Mouse (Mus musculus) granulocyte monocyte progenitor cell, adult 5-6 weeks (primary cell): ENCODE data around the gene H2-Q6. TPM values are rescaled to one million over a fixed set of nuclear protein-coding genes. Genes with fewer than 3 reads are reported as not detected.
"Not testable (repeated sequence)": the region's sequence is repeated elsewhere in the genome, so short reads cannot be mapped to it uniquely, and the experiment has no call there.

Source experiments
- ATAC-seq: replicated peaks from 2 replicates; pipeline ENCODE4 v1.8.0; 2016; ENCODE audit warnings: mild to moderate bottlenecking, moderate TSS enrichment, inconsistent platforms; ENCODE audit not compliant: poor library complexity, severe bottlenecking
- total RNA-seq, 2 experiments: library from RNA; stranded (forward) in 1 of 2; stranded (reverse) in 1 of 2; fragments of 200-712, 200-1000 nt in 1 of 2; fragments of >200 nt in 1 of 2; fragmentation: Nextera tagmentation in 1 of 2; gene quantifications; 2 replicates each; pipeline ENCODE4 v1.2.3; 2014 to 2017

H2-Q6 gene
- total RNA-seq, 2 experiments from 2014 or later: 23.1 to 30.8 TPM

DNA sequence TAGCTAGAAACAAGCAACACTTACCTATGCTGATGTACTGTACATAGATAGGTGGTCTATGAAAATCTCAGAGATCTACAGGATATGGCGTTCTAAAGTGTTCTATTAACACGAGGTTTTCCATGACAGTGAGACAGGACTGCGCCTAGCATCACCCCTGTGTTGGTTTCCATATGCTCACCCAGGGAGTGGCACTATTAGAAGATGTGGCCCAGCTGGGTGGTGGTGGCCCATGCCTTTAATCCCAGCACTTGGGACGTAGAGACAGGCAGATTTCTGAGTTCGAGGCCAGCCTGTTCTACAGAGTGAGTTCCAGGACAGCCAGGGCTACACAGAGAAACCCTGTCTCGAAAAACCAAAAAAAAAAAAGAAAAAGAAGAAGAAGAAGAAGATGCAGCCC, 6.0 kb downstream of the H2-Q6 start:
- not testable (repeated sequence) for ATAC-seq

DNA sequence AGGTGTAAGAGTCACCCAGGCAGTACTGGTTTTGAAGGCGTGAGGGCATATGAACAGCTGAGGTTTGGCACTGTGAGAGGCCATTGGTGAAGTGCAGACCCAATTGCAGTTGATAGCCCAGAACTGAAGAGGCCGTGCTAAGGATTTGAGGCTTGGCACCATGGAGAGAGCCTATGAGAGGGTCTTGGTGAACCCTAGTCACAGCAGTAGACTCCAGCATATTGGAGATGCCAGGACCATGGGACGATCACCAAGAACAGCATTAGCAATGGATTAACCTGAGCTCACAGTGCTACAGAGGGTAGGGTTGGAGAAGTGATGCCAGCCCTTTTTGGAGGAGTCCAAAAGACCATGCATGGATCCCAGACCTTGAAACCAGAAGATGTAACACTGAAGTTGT, 7.5 kb downstream of the H2-Q6 start:
- ATAC-seq: not testable (repeated sequence)

DNA sequence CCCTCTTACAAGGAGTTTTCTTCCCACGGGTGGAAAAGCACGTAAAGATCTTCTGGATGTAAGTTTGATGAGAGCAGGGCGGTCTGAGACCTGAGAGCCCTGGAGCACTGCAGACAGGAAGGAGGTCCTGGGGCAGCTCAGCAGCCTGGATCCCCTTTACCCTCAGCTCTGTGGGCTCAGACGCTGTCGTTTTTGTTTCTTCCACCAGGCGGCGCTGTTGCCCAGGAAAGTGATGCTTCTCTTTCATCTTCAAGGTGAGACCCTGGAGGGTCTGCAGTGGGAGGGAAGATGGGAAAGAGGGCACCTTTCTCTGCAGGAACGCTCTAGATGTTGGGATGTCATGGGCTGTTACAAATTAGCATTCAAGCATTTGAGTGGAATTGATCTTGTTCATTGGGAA, 10.2 kb downstream of the H2-Q6 start:
- 0 out of 2 replicates have a peak, but pooled peaks have one; percentile 20 for ATAC-seq

DNA sequence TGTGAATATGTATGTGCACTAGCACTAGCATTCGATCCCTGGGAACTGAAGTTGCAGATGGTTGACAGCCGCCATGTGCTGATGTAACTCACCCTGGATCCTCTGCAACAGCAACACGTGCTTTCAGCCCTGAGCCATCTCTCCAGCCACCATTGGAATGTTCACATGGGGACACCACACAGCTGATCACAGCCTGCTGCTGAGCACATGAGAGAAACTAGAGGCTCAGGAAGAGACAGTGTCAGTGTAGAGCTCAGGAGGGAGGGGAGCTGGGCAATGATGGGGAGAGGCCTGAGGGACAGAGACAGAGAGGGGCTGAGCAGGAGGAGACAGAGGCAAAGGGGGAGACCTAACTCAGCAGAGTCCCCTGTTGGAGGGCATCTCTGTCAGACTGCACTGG, 10.9 kb downstream of the H2-Q6 start:
- not testable (repeated sequence) for ATAC-seq

DNA sequence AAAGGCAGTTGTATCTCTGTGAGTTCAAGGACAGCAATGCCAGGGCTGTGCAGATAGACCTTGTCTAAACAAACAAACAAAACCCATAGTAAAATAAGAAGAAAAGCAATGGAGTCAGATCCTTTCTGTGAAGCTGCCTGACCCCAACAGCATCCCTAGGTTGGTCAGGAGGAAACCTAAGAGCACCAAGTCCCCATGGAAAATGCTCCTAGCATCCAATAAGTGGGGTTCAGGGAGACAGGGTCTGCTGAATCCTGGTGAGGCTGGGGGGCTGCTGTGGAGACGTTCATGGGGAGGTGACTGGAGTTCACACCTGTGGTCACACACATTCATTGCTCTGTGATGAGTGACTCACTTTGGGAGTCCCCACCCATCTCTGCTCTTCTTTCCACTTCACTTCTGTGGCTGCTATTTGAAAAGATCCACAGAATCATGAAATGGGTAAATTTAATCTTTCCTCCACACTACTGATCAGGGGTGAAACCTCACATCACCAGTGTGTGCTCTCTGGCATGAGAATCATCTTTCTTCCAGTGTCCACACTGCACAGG, 12.8 kb downstream of the H2-Q6 start:
- not testable (repeated sequence) for ATAC-seq

DNA sequence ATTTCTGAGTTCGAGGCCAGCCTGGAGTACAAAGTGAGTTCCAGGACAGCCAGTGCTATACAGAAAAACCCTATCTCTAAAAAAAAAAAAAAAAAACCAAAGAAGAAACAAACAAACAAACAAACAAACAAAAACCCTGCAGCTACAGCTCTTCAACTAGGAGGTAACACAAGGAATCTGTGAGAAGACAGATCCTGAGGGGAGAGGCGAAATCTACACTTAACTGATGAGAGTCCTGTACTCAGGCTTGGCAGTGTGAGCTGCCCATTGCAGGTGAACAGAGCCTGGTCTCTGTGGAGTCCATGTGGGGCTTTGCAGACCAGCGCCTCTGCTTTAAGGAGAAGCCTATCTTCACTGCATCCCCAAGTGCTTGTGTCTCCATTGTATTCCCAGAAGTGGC, 13.7 kb downstream of the H2-Q6 start:
- not testable (repeated sequence) for ATAC-seq

DNA sequence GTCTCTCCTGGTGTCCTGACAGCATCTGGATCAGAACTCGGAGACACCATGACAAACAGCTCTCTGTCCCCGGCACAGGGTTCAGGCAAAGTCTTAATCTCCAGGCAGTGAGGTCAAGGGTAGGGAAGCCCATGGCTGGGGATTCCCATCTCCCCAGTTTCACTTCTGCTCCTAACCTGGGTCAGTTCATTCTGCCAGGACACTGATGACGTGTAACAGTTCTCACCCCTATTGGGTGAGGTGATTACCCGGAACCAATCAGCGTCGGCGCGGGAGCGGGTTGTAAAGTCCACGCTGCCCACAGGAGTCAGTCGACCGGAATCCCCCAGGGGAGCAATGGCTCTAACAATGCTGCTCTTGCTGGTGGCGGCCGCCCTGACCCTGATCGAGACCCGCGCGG, 14.2 kb downstream of the H2-Q6 start, which contains the start of gene H2-Q7:
Gene H2-Q7 (plus strand): TSS at position 271 of the 400 bp plus-strand sequence.
- ATAC-seq: peak; percentile 95

DNA sequence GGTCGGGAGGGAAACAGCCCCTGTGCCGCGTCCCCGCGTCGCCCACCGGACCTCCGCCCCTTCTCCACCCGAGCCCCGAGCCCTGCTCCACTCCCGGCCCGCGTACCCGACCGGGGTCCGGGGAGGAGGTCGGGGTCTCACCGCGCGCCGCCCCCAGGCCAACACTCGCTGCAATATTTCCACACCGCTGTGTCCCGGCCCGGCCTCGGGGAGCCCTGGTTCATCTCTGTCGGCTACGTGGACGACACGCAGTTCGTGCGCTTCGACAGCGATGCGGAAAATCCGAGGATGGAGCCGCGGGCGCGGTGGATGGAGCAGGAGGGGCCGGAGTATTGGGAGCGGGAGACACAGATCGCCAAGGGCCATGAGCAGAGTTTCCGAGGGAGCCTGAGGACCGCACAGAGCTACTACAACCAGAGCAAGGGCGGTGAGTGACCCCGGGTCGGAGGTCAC, 14.7 kb downstream of the H2-Q6 start:
- ATAC-seq: not testable (repeated sequence)

DNA sequence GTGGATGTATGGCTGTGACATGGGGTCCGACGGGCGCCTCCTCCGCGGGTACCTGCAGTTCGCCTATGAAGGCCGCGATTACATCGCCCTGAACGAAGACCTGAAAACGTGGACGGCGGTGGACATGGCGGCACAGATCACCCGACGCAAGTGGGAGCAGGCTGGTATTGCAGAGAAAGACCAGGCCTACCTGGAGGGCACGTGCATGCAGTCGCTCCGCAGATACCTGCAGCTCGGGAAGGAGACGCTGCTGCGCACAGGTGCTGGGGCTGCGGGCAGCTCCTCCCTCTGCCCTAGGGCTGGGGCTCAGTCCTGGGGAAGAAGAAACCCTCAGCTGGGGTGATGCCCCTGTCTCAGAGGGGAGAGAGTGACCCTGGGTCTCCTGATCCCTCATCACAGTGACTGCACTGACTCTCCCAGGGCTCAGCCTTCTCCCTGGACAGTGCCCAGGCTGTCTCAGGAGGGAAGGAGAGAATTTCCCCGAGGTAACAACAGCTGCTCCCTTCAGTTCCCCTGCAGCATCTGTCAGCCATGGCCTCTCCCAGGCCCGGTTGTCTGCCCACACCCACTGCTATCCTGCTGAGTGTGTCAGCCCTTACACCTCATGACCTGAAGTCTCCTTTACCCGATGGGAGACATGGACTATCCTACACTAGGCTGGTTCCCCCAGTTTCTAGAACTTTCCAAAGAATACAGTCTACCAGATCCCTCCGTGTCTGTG, 15.4 kb downstream of the H2-Q6 start:
- not testable (repeated sequence) for ATAC-seq

DNA sequence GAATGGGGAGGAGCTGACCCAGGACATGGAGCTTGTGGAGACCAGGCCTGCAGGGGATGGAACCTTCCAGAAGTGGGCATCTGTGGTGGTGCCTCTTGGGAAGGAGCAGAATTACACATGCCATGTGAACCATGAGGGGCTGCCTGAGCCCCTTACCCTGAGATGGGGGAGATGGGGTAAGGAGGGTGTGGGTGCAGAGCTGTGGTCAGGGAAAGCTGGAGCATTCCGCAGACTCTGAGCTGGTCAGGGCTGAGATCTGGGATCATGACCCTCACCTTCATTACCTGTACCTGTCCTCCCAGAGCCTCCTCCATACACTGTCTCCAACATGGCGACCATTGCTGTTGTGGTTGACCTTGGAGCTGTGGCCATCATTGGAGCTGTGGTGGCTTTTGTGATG, 17.7 kb downstream of the H2-Q6 start:
- not testable (repeated sequence) for ATAC-seq

DNA sequence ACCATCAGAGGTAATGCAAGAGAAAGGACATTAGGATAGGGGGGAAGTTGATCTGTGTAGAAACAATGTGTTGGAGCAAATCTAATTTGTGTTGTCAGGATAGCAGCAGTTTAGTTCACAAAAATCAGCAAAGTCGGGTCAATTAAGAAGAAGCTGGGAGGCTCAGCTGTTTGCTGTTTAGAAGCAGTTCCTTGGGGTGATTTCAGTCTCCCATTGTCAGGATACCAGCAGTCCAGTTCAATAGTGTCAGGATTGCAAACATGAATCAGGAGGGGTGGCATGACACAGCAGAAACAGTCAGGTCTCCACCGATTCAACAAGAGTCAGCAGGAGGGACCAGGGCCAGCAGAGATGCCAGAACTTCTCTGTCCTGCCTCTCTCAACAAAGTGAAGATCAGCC, 19.9 kb downstream of the H2-Q6 start:
- not testable (repeated sequence) for ATAC-seq

DNA sequence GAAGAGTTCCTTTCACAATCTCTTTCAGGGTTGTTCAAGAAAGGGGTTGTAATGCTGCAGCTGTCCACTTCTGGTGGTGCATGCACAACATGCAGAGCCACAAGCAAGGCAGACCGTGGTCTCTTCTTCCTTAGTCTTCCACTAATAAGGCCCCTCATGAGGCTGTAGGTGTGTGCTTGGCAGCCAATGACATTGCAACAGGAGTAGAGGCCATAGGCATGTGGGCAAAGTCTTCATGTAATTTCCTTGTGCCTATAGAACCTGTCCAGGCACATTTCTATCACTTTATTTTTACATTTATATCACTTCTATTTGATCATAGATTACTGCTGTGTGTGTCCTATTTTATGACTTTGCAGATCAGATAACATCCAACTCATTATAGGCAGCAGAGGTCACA, 33.6 kb downstream of the H2-Q6 start:
- not testable (repeated sequence) for ATAC-seq

DNA sequence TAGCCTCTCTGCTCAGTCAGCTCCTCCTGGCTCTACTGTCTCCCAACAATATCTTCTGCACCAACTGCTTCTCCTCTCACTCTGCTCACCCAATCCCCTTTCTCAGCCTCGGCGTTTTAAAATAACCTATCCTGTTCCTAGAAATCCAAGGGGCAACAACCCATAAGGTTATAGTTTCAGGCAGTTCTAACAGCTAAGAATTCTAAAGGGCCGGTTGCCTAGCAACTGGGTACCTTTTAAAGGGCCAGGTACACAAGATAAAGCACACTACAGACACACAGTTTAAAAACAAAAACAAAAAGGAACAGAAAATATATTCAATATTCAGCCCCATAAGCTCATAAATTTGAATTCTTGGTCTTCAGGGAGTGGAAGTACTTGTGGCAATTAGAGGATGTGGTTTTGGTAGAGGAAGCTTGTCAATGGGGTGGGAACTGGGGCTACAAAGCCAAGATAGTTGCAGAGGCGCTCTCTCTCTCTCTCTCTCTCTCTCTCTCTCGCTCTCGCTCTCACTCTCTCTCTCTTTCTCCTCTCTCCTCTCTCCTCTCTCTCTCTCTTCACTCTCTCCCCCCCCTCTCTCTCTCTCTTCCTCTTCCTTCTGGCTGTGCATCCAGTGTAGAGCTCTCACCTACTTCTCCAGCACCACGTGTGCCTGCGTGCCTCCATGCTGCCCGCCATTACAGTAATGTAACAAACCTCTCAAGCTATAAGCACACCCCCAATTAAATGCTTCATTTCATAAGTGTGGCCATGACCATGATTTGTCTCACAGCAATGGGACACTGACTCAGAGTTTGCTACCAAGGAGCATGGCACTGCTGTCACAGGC, 36.1 kb downstream of the H2-Q6 start:
- ATAC-seq: peak; percentile 87

DNA sequence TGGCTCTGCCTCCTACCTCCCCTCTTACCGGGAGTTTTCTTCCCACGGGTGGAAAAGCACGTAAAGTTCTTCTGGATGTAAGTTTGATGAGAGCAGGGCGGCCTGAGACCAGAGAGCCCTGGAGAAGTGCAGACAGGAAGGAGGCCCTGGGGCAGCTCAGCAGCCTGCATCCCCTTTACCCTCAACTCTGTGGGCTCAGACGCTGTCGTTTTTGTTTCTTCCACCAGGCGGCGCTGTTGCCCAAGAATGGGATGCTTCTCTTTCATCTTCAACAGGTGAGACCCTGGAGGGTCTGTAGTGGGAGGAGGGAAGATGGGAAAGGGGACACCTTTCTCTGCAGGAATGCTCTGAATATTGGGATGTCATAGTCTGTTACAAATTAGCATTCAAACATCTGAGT, 41.0 kb downstream of the H2-Q6 start:
- not testable (repeated sequence) for ATAC-seq

DNA sequence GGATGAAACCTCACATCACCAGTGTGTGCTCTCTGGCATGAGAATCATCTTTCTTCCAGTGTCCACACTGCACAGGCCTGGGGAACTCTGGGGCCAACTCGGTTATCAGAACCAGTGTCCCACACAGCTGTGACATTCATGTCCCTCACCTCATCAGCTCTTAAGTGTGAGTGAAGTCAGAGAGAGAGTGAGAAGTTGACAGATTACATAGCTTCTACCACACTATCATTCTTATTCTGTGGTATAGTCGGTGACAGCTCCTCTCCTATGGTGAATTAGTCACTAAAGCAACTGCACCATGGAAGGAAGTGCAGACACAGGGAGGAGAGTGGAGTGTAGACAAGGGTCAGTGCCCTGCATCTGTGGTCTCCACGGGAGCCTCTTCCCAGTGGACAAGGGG, 44.3 kb downstream of the H2-Q6 start:
- not testable (repeated sequence) for ATAC-seq

DNA sequence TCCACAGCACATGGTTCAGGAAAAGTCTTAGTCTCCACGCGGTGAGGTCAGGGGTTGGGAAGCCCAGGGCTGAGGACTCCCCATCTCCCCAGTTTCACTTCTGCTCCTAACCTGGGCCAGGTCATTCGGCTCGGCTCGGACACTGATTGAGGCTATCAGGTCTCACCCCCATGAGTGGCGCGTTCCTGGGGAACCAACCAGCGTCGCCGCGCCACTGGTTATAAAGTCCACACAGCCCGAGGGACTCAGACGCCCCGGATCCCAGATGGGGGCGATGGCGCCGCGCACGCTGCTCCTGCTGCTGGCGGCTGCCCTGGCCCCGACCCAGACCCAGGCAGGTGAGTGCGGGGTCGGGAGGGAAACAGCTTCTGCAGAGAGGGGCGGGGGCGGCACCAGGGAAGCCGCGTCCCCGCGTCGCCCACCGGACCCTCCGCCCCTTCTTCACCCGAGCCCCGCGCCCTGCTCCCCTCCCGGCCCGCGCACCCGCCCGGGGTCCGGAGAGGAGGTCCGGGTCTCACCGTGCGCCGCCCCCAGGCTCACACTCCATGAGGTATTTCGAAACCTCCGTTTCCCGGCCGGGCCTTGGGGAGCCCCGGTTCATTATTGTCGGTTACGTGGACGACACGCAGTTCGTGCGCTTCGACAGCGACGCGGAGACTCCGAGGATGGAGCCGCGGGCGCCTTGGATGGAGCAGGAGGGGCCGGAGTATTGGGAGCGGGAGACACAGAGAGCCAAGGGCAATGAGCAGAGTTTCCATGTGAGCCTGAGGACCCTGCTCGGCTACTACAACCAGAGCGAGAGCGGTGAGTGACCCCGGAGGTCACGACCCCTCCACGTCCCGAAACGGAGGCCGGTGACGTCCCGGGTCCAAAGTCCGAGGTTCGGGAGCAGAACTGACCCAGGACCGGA, 45.4 kb downstream of the H2-Q6 start, which contains the start of gene H2-Q10:
Gene H2-Q10 (plus strand): TSS at position 248 of the 910 bp plus-strand sequence.
- ATAC-seq: peak; percentile 25
